Mouse (Mus musculus): Measurements from ENCODE around the gene Sipa1l1.
"Not testable (repeated sequence)": the region's sequence is repeated elsewhere in the genome, so short reads cannot be mapped to it uniquely, and the experiment has no call there.

Sipa1l1 gene

DNA sequence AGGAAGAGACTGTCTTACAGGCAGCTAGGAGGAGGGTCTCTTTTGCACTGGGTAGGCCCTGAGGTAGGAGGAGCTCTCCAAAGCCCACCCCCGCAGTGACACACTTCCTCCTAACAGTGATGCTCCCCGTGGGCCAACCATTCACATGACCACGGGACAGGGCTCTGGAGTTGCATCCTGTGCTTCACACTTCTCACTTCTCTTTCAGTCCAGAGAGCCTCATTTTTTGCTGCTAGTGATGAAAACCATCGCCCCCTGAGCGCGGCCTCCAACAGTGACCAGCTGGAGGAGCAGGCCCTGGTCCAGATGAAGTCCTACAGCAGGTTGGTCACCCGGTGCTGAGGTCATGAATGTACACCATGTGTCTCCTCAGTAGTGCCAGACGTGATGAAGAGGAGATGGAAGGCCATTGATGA lies 277.5 kb downstream of the Sipa1l1 start:
- no peak for DNase-seq

DNA sequence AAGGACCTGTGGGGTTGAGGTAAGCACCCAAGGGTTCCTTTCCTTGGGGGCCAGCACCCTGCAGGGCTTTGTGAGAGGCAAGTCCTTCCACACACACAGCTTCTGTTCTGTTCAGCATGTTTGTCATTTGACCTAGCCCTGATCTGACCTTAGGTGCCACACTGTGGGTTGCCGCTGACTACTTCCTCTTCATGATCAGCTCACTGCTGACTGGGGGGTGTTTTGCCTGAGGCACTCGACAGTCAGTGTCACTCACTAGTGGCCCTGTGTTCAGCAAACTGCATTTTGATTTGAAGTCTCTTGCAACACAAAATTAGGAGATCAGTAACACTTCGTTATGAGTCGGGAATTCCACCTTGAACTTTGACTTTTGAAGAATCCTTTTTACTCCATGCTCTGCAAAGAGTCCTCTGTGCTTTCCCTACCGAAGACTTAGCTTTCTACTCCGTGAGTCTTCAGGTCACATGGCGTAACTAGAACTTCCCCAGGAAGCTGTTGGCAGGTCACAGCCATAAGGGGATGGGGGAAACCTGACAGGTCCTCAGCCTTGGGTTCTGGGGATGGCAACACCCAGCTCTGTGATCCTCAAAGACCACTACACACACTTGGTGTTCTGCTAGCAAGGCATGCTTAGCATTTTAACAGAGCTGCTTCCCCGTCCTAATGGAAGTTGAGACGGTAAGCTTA lies 279.2 kb downstream of the Sipa1l1 start:
- DNase-seq, result no peak

DNA sequence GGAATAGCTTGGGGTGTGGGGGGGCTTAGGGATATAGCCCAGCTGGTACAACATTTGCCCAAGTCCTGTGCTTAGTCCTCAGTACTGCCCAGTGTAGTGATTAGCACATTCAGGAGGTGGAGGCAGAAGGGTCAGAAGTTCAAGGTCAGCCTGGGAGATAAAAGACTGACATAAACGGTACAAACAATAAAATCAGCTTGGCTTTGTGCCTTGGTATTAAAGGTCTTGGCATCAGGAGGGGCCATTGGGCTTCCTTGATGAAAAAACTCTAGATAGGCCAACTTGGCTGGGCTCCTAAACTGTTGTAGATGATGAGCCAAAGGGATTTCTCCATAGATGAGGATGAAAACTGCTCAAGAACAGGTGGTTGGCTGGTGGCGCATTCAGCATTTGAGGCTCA lies 283.3 kb downstream of the Sipa1l1 start:
- DNase-seq, result no peak

DNA sequence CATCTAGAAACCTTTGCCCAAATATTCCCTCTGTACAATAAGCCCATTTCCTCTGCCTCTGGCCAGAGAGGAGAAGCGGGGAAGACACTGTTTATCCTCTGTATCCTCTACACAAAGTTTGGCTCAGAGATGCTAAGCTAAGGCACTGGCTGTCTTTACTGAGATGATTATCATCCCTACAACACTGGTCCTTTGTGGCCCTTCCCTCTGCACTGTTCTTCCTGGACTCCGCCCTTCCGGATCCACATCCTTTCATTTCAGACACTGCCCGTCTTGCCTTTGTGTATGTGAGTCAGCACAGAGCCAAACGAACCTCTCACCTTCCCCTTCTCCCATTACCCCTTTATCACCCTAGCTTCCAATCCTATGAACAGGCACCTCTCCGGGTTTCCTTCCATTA lies 285.3 kb downstream of the Sipa1l1 start:
- DNase-seq, result no peak

DNA sequence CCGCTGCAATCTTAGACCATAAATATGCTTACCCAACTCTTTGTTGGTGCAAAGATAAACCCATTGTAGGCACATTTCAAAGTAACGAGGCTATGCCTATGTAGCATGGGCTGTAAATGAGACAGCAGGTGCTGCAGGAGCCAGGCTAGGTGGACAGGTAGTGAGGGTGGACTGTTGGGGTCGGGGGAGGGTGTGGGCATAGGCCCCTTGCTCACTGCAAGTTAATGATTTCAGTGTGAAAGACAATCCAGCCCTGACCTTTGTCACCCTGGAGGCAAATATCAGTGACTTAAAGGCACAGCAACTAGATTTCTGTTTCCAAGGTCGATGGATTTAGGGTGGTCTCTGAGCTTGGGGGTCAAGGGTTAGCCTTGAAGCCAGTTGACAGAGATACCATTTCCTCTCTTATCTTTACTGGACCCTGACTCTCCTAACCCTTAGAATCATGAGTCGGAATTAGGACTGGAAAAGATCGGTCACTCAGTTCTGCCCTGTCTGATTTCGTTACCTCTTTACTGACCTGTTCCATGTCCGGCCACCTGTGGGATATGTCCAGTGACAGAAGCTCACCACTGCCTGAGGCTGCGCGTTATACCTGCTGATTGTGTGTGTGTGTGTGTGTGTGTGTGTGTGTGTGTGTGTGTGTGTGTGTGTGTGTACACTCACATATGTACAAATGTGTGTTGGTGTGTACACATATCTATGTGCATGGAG lies 286.7 kb downstream of the Sipa1l1 start:
- DNase-seq, result no peak

DNA sequence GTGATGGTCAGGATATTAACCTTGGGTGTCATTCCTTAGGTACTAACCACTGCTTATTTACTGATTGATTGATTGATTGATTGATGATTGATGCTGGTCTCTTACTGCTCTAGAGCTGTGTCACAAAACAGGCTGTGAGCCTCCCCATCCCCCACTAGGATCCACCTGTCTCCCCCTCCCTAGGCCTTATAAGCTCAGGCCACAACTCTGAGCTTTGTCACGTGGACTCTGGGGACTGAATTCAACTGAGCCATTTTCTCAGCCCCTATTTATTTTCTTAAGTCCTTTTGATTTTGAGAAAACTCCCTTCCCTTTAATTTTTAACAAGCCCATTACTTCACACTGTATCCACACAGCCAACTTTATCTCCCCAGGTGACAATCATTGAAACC lies 287.3 kb downstream of the Sipa1l1 start:
- no peak for DNase-seq

DNA sequence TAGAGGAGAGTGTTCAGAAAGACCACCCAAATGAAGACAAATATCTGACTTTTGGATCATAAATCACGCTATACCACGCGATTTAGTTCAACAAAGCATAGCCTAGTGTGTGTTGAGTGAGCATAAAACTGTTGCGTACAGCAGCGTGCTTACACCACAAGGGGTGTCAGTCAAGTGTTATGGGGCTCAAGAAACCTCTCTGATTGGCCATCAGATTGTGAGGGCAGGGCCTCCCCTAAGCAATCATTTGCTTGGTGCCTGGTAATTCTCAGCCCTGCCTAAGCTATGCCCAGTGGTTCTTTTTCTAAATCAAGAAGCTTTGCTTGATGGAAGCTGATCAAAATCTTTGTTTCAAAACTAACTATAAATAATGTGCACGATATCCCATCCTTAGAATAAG lies 288.5 kb downstream of the Sipa1l1 start:
- no peak for DNase-seq

DNA sequence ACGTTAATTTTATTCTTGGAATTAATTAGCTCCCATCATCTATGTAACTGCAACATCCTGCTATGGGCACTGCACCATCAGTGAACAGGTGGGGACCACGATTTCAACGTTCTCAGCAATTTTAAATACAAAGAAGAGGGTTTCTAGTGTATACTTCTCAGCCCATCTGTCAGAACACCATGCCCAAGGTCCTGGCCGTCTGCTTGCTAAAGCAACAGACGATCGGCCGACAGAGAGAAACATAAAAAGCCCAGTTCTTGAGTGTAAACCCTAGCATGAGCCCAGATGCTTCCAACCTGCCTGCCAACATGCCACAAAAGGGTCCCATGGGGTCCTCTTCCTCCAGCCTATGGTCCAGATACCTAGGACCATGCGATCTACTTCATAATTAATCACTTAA lies 288.9 kb downstream of the Sipa1l1 start:
- no peak for DNase-seq

DNA sequence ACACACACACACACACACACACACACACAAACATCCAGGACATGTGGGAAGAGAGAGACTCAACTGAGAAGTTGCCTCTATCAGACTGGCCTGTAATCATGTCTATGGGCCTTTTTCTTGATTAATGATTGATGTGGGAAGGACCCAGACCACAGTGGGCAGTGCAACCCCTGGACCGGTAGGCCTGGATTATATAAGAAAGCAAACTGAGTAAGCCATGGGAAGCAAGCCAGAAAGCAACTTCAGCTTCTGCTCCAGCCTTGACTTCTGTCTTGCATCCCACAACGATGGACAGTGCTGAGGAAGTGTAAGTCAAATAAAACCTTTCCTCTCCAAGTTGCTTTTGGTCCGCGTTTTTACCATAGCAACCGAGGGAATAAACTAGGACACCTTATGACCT lies 298.1 kb downstream of the Sipa1l1 start:
- no peak for DNase-seq

DNA sequence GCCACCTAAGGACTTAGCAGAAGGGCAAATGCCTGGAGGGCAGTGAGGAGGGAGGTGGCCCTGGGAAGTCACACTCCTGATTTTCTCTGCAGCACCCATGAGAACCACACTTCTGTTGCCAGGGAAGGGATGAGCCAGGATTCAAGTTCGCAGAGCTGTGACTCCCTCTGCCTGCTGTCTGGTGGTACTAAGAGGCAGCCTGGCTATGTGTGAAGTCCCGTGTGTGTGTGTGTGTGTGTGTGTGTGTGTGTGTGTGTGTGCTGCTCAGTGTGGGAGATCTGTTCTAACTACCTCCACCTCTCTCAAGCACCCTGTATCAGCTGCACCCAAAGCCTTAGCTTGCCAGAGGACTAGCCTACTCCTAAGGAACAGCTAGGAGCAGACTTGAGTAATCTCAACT lies 298.5 kb downstream of the Sipa1l1 start:
- DNase-seq, result peak; percentile 33

DNA sequence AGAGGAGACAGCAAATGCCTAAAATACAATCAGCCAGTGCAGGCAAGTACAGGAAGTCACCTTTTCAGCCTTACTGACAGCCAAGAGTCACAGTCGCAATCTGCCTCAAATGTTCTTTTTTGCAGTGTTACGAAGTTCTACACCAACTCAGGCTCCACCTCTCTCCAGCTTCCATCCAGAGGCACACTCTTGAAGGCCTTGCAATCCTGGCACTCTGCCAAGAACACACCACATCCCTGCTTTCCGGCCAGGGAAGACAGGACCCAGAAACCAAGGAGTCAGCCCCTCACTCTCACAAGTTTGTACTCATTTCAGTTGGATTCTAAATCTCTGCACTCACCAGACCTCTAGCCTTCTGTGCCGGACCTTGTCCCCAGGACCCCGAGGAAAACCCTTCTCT lies 299.3 kb downstream of the Sipa1l1 start:
- DNase-seq, result no peak

DNA sequence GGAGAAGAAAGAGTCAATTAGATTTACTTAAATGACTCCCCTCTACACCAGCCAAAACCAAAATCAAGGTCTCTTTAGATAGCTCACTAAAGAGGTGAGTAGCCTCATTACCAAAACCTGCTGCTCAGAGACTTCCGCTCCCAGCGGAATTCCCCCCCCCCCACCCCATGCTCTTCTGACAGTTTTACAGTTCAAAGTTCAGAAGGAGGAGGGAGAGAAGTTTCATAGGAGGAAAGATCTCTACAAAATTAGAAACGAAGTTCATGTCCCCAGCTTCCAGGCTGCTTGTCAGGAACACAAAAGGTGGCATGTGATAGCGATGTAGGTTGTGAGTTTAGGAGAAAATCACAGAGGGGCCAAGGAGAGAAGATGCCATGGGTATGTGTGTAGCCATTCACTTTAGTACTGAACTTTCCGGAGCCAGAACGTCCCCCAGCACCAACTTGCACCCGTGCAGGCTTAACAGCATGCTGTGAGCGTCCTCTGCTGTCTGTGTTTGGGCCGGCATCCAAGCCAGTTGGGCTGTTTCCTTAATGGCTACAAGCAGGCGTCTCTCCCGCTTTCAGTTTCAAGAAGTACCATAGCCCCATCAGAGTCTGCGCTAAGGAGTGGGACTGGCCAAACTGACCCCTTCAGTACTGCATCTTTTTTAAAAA lies 300.7 kb downstream of the Sipa1l1 start:
- DNase-seq, result peak; percentile 88

DNA sequence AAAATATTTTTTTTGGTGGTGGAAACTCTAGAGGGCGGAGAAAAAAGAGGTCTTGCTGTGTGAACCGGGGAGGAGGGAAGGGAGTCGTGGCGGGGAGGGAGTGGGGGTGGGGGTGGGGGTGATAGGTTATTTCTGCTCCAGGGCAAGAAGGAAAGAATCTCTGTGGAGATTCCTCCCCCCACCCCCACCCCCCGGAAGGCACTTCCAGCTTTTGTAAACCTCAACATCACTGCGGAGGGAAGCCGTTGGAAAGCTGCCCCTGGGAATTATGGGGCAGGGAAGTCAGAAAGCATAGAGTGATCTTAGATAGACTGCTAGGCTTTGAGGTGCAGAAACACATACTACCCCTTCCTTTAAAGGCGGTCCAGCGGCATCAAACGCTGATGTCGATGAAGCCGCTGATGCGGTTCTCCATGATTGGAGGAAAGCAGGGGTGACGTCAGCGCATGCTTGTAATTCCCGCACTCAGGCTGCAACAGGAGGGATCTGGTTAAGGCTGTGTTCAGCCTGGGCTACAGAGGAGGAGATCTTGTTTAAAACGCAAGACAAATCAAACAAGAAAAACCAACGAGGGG lies 301.3 kb downstream of the Sipa1l1 start:
- peak; percentile 52 for DNase-seq

DNA sequence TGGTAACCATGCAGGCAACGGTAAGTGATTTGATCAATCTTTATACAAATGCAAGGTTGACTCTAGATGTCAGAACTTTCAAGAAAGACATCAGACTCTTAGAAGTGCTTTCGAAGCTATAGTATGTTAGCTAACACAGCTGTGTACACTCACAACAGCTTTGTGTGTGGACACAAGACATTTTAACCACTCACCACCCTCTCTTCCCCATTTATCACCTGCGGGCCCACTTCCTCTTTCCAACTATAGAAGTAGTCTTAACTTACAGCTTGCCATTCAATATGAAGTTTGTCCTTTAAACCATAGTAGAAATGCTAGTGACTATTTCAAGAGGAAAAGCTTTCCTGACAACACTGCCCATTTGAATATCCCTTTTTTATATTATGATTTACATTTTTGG lies 303.7 kb downstream of the Sipa1l1 start:
- no peak for DNase-seq

DNA sequence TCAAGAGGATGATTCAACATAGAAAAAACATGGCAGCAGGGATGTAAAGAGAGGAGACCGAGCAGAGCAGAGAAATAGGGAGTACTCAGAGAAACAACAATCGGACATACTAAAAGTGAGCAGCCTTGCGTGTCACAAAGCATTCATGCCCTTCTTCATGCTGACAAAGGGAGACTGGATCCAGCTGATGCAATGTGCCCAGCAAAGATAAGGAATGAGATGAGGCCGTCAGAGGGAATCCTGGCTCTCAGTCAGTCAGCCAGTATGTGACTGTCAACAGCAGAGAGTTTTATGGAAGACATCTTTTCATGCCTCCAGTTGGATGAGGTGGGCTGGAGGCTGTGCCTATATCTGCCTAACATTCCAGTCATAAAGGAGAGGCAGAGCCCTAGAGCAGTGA lies 304.1 kb downstream of the Sipa1l1 start:
- no peak for DNase-seq

DNA sequence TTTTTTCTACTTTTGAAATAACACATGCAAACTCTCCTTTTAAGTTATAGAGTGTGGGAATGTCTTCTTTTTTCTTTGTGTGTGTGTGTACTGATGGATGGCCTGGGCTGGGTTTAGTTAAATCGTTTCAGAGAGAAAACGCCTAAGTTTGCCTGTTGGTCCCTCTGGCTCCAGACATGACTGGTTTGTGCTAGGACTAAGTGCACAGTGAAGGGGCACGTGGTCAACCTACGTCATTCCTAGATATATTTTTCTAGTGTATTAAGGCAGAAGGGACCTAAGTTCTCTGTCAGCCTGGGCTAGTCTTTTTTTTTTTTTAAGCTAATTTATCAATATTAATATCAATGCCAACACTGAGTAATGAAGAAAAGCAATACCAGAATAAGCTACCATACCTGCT lies 305.3 kb downstream of the Sipa1l1 start:
- DNase-seq, result no peak

DNA sequence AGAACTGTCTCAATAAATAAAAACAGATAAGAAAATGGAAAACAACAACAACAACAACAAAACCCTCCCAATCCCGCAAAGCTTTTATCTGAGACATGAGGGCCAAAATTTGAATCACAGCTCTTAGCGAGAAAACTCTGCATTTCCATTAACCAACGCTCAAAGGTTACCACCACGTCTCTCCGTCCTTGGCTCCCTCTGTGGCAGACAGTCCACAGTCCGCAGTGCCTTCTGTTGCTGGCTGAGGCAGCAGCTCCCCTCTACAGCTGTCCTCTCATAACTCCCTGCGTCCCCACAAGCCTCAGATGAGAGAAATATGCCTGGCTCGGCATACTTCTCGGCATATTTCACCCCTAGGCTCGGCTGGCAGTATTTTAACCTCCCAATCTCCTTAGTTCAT lies 306.9 kb downstream of the Sipa1l1 start:
- no peak for DNase-seq

DNA sequence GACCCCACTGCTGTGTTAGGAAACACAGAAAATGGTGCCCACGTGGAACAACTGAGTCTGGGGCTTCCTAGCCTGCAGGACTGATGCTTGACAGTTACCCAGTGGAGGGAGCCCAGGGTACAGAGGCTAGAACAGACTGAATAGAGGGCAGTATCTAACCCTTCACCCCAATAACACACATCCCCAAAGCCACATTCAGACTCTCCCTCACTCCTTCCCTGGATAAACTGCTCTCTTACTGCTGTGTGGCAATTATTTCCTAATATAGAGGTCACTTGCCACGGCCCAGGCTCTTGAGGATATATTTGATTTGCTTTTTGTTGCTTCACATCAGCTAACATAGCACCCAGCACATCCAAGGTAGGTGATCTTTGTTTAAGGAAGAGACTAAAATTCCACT lies 307.5 kb downstream of the Sipa1l1 start:
- DNase-seq, result no peak

DNA sequence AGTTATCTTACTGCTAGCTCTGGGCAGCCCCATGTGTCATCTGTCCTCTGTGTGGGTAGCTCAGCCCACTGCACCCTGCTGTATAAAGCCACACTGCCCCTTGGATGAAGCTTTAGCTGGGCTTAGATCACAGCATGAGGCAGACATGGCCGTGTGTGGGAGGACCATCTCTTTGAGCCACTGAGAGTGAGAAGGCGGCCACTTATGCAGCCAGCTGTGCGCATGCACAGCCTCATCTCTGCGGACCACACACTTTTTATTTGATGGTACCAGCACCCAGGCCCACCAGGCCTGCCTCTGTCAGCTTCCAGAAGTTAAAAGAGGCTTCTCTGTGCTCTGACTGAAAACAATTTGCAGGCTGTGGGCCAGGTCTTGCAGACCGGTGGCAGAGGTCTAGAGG lies 308.7 kb downstream of the Sipa1l1 start:
- no peak for DNase-seq

DNA sequence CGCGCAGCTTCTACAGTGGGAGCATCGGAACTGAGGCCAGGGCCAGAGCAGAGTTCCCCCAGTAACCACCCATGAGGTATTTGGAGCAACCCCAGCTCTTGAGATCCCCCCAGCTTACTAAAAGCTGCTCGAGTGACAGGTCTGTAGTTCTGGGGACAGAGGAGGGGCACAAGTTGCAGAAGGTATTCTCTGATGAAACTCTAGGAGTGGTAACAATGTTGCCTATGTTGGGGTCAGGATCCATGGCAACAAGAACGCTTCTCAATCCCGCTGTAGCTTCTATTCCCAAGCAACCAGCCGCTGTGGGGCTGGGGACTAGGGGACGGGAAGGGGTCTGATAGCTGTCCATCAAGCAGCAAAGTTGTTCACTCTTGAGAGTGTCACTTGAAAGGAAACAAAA lies 309.1 kb downstream of the Sipa1l1 start:
- DNase-seq, result no peak

DNA sequence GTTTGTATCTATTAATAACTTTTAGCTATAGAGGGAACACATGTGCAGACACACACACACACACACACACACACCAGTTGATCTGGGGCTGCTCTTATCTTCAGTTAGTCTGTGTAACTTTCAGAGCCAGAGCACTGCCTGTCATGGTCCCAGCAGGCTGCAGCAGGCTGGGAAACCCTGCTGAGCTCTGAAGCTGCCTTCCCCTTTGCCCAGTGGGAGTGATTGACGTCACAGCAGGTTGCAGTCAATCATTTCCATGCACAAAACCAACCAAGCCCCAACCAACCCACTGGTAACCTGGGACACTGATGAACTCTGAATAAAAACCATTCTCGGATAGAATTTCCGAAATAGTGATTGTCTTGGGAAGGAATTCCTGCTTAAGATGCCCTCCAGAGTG lies 310.3 kb downstream of the Sipa1l1 start:
- DNase-seq, result no peak

DNA sequence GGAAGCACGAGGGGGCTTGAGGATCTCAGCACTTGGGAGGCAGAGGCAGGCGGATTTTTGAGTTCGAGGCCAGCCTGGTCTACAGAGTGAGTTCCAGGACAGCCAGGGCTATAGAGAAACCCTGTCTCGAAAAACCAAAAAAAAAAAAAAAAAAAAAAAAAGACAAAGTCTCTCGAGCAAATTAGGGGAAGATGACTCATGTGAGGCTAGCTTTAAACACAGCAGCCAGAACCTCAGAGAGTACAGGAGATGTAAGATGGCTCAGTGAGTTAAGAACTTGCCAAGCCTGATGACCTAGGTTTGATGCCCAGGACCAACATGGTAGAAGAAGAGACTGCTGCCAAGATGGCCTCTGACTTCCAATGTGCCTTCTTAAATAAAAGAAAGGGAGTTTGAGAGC lies 311.3 kb downstream of the Sipa1l1 start:
- DNase-seq, result not testable (repeated sequence)

DNA sequence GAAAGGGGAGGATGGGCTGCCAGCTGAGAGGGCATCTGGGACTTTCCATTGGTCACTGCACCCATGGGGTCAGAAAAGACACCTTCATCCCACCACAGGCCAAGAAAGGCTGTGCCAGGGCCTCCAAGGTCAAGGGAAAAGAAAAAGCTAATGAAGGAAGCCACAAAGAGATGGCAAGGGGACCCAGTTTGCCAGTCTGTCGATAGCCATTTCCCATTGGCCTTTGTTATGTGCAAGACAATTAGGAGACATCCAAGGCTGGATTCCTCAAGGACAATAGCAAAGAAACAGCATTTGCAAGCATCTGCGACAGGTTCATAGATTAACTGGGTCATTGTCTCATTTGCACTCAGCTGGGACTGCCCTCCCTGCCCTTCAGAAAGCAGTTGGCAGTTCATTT lies 316.3 kb downstream of the Sipa1l1 start:
- DNase-seq, result no peak
